Mouse (Mus musculus) CH12.LX (cell line): ENCODE results near the gene Tnfrsf9.

Source experiments
- CHD1 ChIP-seq: IDR thresholded peaks from 2 replicates; pipeline ENCODE4 v1.6.1; 2012; ENCODE audit warnings: low read depth, low read length, improper control_type of control experiment, inconsistent platforms
- CHD2 ChIP-seq: IDR thresholded peaks from 2 replicates; pipeline ENCODE4 v1.6.1; 2011; ENCODE audit warnings: low read length, improper control_type of control experiment
- CTCF ChIP-seq, 2 experiments: IDR thresholded peaks in 1 of 2; conservative IDR thresholded peaks in 1 of 2; 2 replicates each; pipeline ENCODE4 v1.5.1; 2011 to 2012; ENCODE audit warnings: low read depth in 2 of 2, low read length in 2 of 2, improper control_type of control experiment in 1 of 2, inconsistent platforms in 1 of 2, mild to moderate bottlenecking in 1 of 2, moderate library complexity in 1 of 2
- EP300 ChIP-seq: IDR thresholded peaks from 2 replicates; pipeline ENCODE4 v1.6.1; 2011; ENCODE audit warnings: low read length, improper control_type of control experiment
- JUN ChIP-seq: IDR thresholded peaks from 2 replicates; pipeline ENCODE4 v1.6.1; 2011; ENCODE audit warnings: low read depth, mild to moderate bottlenecking, low read length, improper control_type of control experiment, moderate library complexity; ENCODE audit not compliant: insufficient read depth
- MAX ChIP-seq: IDR thresholded peaks from 2 replicates; pipeline ENCODE4 v1.6.1; 2011; ENCODE audit warnings: low read length, improper control_type of control experiment
- NELFE ChIP-seq: IDR thresholded peaks from 2 replicates; pipeline ENCODE4 v1.6.1; 2011; ENCODE audit warnings: low read depth, low read length, improper control_type of control experiment
- NRF1 ChIP-seq: IDR thresholded peaks from 2 replicates; pipeline ENCODE4 v1.6.1; 2014; ENCODE audit warnings: low read depth, mild to moderate bottlenecking, inconsistent platforms, low read length, improper control_type of control experiment, moderate library complexity
- POLR2A ChIP-seq: IDR thresholded peaks from 2 replicates; pipeline ENCODE4 v1.6.1; 2011; ENCODE audit warnings: low read depth, mild to moderate bottlenecking, improper control_type of control experiment, low read length
- USF1 ChIP-seq: IDR thresholded peaks from 2 replicates; pipeline ENCODE4 v1.6.1; 2014; ENCODE audit warnings: low read depth, mild to moderate bottlenecking, inconsistent platforms, low read length, improper control_type of control experiment
- USF2 ChIP-seq: conservative IDR thresholded peaks from 2 replicates; pipeline ENCODE4 v1.6.1; 2011; ENCODE audit warnings: low read depth, low read length, improper control_type of control experiment
- ZC3H11A ChIP-seq: IDR thresholded peaks from 2 replicates; pipeline ENCODE4 v1.6.1; 2012; ENCODE audit warnings: low read depth, mild to moderate bottlenecking, inconsistent platforms, low read length, improper control_type of control experiment

GRCm38 (mm10) chr4:150964635-150965554 is 50.5 kb downstream of the Tnfrsf9 start:
- TF ChIP-seq CTCF (conservative IDR thresholded peaks at IDR 0.05 in 1 of 2, IDR thresholded peaks at IDR 0.05 in 1 of 2; ENCODE audit: low read depth in 2 of 2, low read length in 2 of 2) (peak; percentile 76 to 87), JUN (no peak), POLR2A (no peak), ZC3H11A (no peak), CHD2 (no peak), USF2 (peak; percentile 58), USF1 (peak; percentile 63), MAX (peak; percentile 59), EP300 (no peak), NRF1 (no peak), NELFE (no peak), CHD1 (0 out of 2 replicates have a peak, but pooled peaks have one; percentile 54)
